Mouse (Mus musculus) hindbrain, embryonic 13.5 days (tissue): Measurements from ENCODE around the gene E430018J23Rik. TPM values are rescaled to one million over a fixed set of nuclear protein-coding genes. Genes with fewer than 3 reads are reported as not detected.
"Not testable (repeated sequence)": the region's sequence is repeated elsewhere in the genome, so short reads cannot be mapped to it uniquely, and the experiment has no call there.

Experiments
- ATAC-seq: fragments of 200-750 bp; cut with Nextera tagmentation; 2 replicates; pipeline ENCODE4 v1.8.0; 2017; ENCODE audit warnings: moderate TSS enrichment; ENCODE audit not compliant: low FRiP score
- H3K27ac ChIP-seq: fragments of 300-500 bp; sonication (generic); 2 replicates; pipeline ENCODE4 v1.5.1; 2015; ENCODE audit warnings: inconsistent platforms, mild to moderate bottlenecking, moderate library complexity
- H3K27me3 ChIP-seq: fragments of 300-500 bp; sonication (generic); 2 replicates; pipeline ENCODE4 v1.6.1; 2015; ENCODE audit warnings: mild to moderate bottlenecking, inconsistent platforms
- H3K36me3 ChIP-seq: fragments of 300-500 bp; sonication (generic); 2 replicates; pipeline ENCODE4 v1.6.1; 2015; ENCODE audit warnings: mild to moderate bottlenecking, inconsistent platforms
- H3K4me1 ChIP-seq: fragments of 300-500 bp; sonication (generic); replicated peaks from 2 replicates; pipeline ENCODE4 v1.6.1; 2015; ENCODE audit warnings: inconsistent platforms
- H3K4me2 ChIP-seq: fragments of 300-500 bp; sonication (generic); 2 replicates; pipeline ENCODE4 v1.6.1; 2015; ENCODE audit warnings: inconsistent platforms, mild to moderate bottlenecking, moderate library complexity
- H3K4me3 ChIP-seq: fragments of 300-500 bp; sonication (generic); 2 replicates; pipeline ENCODE4 v1.5.1; 2015; ENCODE audit warnings: mild to moderate bottlenecking, inconsistent platforms
- H3K9ac ChIP-seq: fragments of 300-500 bp; sonication (generic); 2 replicates; pipeline ENCODE4 v1.6.1; 2015; ENCODE audit warnings: mild to moderate bottlenecking, inconsistent platforms
- H3K9me3 ChIP-seq: fragments of 300-500 bp; sonication (generic); 2 replicates; pipeline ENCODE4 v1.6.1; 2016; ENCODE audit warnings: inconsistent platforms
- WGBS: fragments of 180-500 bp; shearing (Covaris S2); methylation state at CpG from one replicate; pipeline ENCODE4 v1.1.7; 2015; 5-methylcytosine and 5-hydroxymethylcytosine counted together
- polyA plus RNA-seq: library from polyadenylated mRNA; unstranded; fragments of >200 nt; fragmentation: Nextera tagmentation; extraction: Ambion mirVana; gene quantifications from 2 replicates; pipeline ENCODE4 v1.2.1, GENCODE M21; 2015

E430018J23Rik gene
- polyA plus RNA-seq, result 7.7 TPM in 2 replicates

DNA sequence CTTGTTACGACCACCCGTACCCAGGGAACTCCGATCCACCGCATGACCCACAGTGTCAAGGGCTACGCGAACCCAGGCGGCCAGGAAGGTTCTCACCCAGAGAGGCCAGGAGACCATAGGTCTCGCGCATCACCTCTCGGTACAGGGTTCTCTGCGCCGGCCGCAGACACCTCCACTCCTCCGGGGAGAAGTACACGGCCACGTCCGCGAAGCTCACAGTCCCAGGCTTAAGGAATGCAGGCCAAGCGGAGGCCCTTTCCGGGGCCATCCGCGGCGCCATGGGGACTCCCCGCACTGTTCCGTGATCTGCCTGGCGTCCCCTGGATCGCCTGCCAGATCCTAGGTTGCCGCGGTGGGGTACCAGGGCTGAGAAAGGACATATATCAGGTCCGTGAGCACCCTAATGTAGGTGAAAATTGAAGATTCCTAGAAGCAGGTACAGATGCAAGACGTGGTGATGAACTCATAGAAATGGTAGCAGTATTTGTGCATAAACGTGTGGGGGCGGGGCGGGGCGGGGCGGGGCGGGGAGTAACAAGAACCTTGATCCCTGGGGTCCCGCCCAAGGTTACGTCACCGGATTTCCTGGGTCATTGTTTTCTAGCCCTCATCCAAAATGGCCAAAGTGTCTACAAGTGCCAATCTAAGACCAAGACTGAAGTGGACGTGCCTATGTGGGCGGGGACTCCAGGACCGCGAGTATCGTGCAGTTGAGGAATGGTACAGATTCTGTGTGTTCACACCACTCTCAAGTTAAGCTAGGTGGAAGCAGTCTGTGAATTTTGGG is at the start of gene E430018J23Rik:
E430018J23Rik (minus strand) TSS at position 473 of the 787 bp plus-strand sequence.
- Histone ChIP-seq H3K4me3 (peak within 1 kb of the TSS; percentile 65), H3K9me3 (no peaks in the 10 kb centered on the region), H3K27ac (peak within 1 kb of the TSS; percentile 89), H3K4me2 (peak within 1 kb of the TSS; percentile 85), H3K36me3 (peaks cover 15% of the 10 kb centered on the region), H3K9ac (peak within 1 kb of the TSS; percentile 84), H3K27me3 (peaks cover 13% of the 10 kb centered on the region), H3K4me1 (peaks cover 16% of the 10 kb centered on the region)
- under 1% methylated on average over 45 of the region's 45 CpGs for WGBS
- peak; percentile 93 for ATAC-seq

- Histone ChIP-seq H3K27me3 (no peaks in the 10 kb centered on the region), H3K9me3 (peaks cover 9% of the 10 kb centered on the region), H3K27ac (no peak overlapping the region), H3K36me3 (peaks cover 20% of the 10 kb centered on the region), H3K4me2 (no peak overlapping the region), H3K9ac (no peak overlapping the region), H3K4me1 (no peaks in the 10 kb centered on the region), H3K4me3 (no peak overlapping the region)
- WGBS, result 91% methylated on average over 3 of the region's 3 CpGs
- ATAC-seq, result no peak
These were observed 44.3 kb upstream of the E430018J23Rik start for GRCm38 (mm10) chr7:127437724-127438123.

DNA sequence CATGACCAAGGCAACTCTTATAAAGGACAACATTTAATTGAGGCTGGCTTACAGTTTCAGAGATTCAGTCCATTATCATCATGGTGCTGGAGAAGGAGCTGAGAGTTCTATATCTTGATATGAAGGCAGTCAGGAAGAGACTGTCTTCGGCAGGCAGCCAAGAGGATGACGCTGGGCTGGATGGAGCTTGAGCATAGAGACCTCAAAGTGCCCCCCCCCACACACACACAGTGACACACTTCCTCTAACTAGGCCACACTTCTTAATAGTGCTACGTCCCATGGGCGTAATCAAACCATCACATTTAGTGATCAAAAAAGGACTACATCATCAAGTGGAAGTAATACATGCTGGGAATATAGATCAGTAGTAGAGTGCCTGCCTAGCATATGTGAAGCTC is 41.8 kb upstream of the E430018J23Rik start:
- H3K36me3 ChIP-seq, result no peaks in the 10 kb centered on the region
- H3K9ac ChIP-seq, result no peak overlapping the region
- 91% methylated on average over 4 of the region's 4 CpGs for WGBS
- no peaks in the 10 kb centered on the region for H3K4me1 ChIP-seq
- H3K4me3 ChIP-seq, result no peak overlapping the region
- no peak overlapping the region for H3K27ac ChIP-seq
- no peak for ATAC-seq
- no peaks in the 10 kb centered on the region for H3K27me3 ChIP-seq
- H3K4me2 ChIP-seq, result no peak overlapping the region
- H3K9me3 ChIP-seq, result peaks cover 9% of the 10 kb centered on the region

DNA sequence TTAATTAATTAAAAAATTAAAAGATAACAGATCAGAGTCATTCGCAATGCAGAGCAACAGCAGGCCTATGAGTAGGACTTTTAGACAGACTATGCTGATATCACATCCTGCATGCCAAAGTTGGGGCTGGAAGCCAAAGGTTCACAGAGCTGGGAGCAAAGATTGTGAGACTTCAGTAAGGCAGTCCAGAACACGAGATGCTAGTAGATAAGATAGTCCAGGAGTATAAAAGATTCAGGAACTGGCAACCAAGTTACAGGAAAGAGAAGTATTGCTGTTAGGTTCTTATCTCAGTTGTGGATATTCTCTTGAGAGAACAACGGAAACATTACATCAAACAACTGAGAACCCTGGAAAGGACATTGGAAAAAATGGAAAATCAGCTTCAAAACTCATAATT is 32.9 kb upstream of the E430018J23Rik start:
- 80% methylated on average over 3 of the region's 3 CpGs for WGBS
- no peak overlapping the region for H3K27ac ChIP-seq

DNA sequence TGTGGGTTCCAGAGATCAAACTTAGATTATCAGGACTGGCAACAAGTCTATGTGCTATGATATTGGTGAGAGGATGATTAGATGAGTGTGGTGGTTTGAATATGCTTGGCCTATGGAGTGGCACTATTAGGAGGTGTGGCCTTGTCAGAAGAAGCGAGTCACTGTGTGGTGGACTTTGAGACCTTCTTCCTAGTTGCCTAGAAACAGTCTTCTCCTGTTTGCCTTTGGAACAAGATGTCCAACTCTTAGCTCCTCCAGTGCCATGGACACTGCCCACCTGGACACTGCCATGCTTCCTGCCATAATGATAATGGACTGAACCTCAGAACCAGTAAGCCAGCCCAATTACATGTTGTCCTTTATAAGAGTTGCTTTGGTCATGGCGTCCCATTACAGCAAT is 32.5 kb upstream of the E430018J23Rik start:
- Histone ChIP-seq H3K27ac (no peak overlapping the region), H3K9me3 (no peaks in the 10 kb centered on the region), H3K4me3 (no peak overlapping the region), H3K4me2 (no peak overlapping the region), H3K27me3 (peaks cover 14% of the 10 kb centered on the region), H3K9ac (no peak overlapping the region), H3K36me3 (no peaks in the 10 kb centered on the region), H3K4me1 (peaks cover 12% of the 10 kb centered on the region)
- 95% methylated on average over 2 of the region's 2 CpGs for WGBS
- no peak for ATAC-seq

More for the DNA sequence above, 32.9 kb upstream of the E430018J23Rik start:
- no peak for ATAC-seq
- no peaks in the 10 kb centered on the region for H3K36me3 ChIP-seq
- no peak overlapping the region for H3K4me3 ChIP-seq
- H3K4me2 ChIP-seq, result no peak overlapping the region
- no peak overlapping the region for H3K9ac ChIP-seq
- H3K9me3 ChIP-seq, result no peaks in the 10 kb centered on the region
- peaks cover 14% of the 10 kb centered on the region for H3K27me3 ChIP-seq
- H3K4me1 ChIP-seq, result peaks cover 8% of the 10 kb centered on the region

GRCm38 (mm10) chr7:127425291-127425690 is 31.9 kb upstream of the E430018J23Rik start:
- Histone ChIP-seq H3K27me3 (peaks cover 14% of the 10 kb centered on the region), H3K4me1 (peaks cover 14% of the 10 kb centered on the region), H3K9me3 (no peaks in the 10 kb centered on the region), H3K9ac (no peak overlapping the region), H3K4me3 (no peak overlapping the region), H3K27ac (no peak overlapping the region), H3K36me3 (no peaks in the 10 kb centered on the region), H3K4me2 (no peak overlapping the region)
- ATAC-seq, result no peak
- 88% methylated on average over 3 of the region's 3 CpGs for WGBS

DNA sequence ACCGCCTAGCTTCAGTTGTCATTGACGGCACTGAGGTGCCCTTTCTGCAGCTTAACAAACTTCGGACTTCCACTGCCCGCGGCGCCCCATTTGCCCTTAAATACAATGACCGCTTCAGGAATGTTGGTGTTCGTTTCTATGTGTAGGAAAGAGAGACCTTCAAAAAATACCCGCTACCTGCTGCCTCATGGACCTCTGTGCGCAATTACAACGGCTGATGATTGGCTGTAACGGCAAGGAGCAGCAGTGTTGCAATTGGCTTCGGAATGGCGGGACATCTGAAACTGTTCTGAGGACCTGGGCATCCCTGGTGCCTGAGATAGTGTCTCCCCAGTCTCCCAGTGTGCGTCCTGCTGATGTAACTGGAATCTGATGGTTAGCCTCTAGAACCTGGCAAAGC is 28.8 kb upstream of the E430018J23Rik start:
- under 1% methylated on average over 15 of the region's 15 CpGs for WGBS
- Histone ChIP-seq H3K9ac (peak overlapping the region; percentile 90), H3K36me3 (peaks cover 18% of the 10 kb centered on the region), H3K27me3 (peaks cover 14% of the 10 kb centered on the region), H3K4me1 (peaks cover 14% of the 10 kb centered on the region), H3K4me2 (peak overlapping the region; percentile 98), H3K27ac (peak overlapping the region; percentile 83), H3K9me3 (no peaks in the 10 kb centered on the region), H3K4me3 (peak overlapping the region; percentile 75)
- peak; percentile 87 for ATAC-seq

DNA sequence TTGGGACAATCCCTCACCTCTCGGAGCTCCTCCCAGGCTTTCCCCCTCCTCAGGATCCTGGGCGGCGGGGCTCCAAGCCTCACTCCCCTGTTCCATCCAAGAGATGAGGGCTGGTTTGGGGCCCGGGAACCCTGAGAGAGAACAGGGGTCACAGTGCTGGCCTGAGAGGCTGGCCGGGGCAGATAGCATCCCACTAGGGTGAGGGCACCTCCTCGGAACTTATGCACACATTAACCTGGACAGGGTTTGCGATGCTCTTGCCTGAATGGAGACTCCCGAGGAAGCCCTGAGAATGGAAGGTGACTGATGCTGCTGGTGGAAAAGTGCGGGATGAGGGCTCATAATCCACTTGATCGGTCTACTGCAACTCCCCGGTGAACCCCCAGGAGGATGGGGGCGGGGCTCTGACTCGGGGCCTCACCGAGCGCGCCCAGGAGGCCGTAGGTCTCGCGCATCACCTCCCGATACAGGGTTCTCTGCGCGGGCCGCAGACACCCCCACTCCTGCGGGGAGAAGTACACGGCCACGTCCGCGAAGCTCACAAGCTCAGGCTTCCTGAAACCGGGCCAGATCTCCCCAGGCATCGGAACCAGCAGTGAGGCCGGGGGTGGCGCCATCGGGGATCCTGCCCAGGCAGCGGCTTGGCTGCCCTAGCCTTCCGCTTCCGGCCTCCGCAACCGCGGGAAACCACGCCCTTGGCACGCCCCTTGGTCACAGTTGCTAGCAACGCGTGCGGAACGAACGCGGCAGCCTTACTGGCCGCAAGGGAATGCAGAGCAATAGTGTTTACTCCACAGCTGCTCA is 28.2 kb upstream of the E430018J23Rik start, which contains the start of gene Zfp688:
Zfp688 (minus strand) TSS at position 681 of the 804 bp plus-strand sequence.
- H3K27me3 ChIP-seq, result peaks cover 14% of the 10 kb centered on the region
- H3K27ac ChIP-seq, result peak within 1 kb of the TSS; percentile 83
- no peaks in the 10 kb centered on the region for H3K9me3 ChIP-seq
- H3K36me3 ChIP-seq, result peaks cover 18% of the 10 kb centered on the region
- H3K4me2 ChIP-seq, result peak within 1 kb of the TSS; percentile 98
- 1% methylated on average over 47 of the region's 48 CpGs for WGBS
- peak within 1 kb of the TSS; percentile 75 for H3K4me3 ChIP-seq
- peaks cover 14% of the 10 kb centered on the region for H3K4me1 ChIP-seq
- peak; percentile 96 for ATAC-seq
- peak within 1 kb of the TSS; percentile 90 for H3K9ac ChIP-seq

DNA sequence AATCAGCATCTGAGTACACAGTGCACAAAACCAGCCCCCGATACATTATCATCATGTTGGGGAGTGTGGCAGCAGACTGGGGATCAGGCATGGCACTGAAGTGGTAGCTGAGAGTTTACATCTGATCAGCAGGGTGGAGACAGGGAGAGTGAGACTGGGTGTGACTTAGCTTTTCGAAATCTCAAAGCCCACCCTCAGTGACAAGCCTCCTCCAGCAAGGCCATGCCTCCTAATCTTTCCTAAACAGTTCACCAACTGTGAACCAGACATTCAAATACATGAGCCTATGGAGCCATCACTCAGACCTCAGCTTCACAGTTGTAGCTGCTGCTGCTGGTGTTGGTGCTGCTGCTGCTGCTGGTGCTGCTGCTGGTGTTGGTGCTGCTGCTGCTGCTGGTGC is 18.0 kb upstream of the E430018J23Rik start:
- ATAC-seq, result no peak
- H3K27ac ChIP-seq, result no peak overlapping the region
- H3K9me3 ChIP-seq, result no peaks in the 10 kb centered on the region

GRCm38 (mm10) chr7:127406002-127406987 is 12.9 kb upstream of the E430018J23Rik start, which contains the start of gene Zfp764:
Gene Zfp764, minus strand, starts transcription at chr7:127406822.
- H3K4me3 ChIP-seq, result peak within 1 kb of the TSS; percentile 56
- WGBS, result 8% methylated on average over 37 of the region's 40 CpGs
- not testable (repeated sequence) for H3K36me3 ChIP-seq, H3K9me3 ChIP-seq, H3K27me3 ChIP-seq
- H3K4me2 ChIP-seq, result peak within 1 kb of the TSS; percentile 90
- peaks cover 11% of the 10 kb centered on the region for H3K4me1 ChIP-seq
- peak within 1 kb of the TSS; percentile 85 for H3K27ac ChIP-seq
- ATAC-seq, result peak; percentile 89
- peak within 1 kb of the TSS; percentile 83 for H3K9ac ChIP-seq

More for the DNA sequence above, 18.0 kb upstream of the E430018J23Rik start:
- H3K4me1 ChIP-seq, result peaks cover 3% of the 10 kb centered on the region
- no peak overlapping the region for H3K4me3 ChIP-seq
- H3K4me2 ChIP-seq, result no peak overlapping the region
- WGBS, result 85% methylated on average over 2 of the region's 2 CpGs
- H3K36me3 ChIP-seq, result peaks cover 9% of the 10 kb centered on the region; the same call in 1 of the 2 replicates
- no peak overlapping the region for H3K9ac ChIP-seq
- H3K27me3 ChIP-seq, result no peaks in the 10 kb centered on the region

GRCm38 (mm10) chr7:127404101-127404500 is 10.7 kb upstream of the E430018J23Rik start:
- H3K27me3 ChIP-seq, H3K9ac ChIP-seq, H3K27ac ChIP-seq, H3K9me3 ChIP-seq, H3K4me3 ChIP-seq, H3K36me3 ChIP-seq, H3K4me2 ChIP-seq, ATAC-seq: not testable (repeated sequence)
- WGBS, result 95% methylated on average over 6 of the region's 6 CpGs
- H3K4me1 ChIP-seq, result peaks cover 11% of the 10 kb centered on the region
